Mouse (Mus musculus) hindbrain, embryonic 15.5 days (tissue): ENCODE measurements around the gene Sar1b. TPM values are rescaled to one million over a fixed set of nuclear protein-coding genes. Genes with fewer than 3 reads are reported as not detected.

Experiments
- ATAC-seq: fragments of 200-750 bp; cut with Nextera tagmentation; 2 replicates; pipeline ENCODE4 v1.8.0; 2017; ENCODE audit warnings: low read depth, moderate number of reproducible peaks, moderate TSS enrichment; ENCODE audit not compliant: low FRiP score
- H3K27ac ChIP-seq: fragments of 300-500 bp; sonication (generic); replicated peaks from 2 replicates; pipeline ENCODE4 v1.5.1; 2015; ENCODE audit warnings: mild to moderate bottlenecking, inconsistent platforms
- H3K27me3 ChIP-seq: fragments of 300-500 bp; sonication (generic); 2 replicates; pipeline ENCODE4 v1.6.1; 2015; ENCODE audit warnings: control low read depth, inconsistent platforms
- H3K36me3 ChIP-seq: fragments of 300-500 bp; sonication (generic); 2 replicates; pipeline ENCODE4 v1.6.1; 2015; ENCODE audit warnings: control low read depth, inconsistent platforms
- H3K4me1 ChIP-seq: fragments of 300-500 bp; sonication (generic); replicated peaks from 2 replicates; pipeline ENCODE4 v1.6.1; 2015; ENCODE audit warnings: control low read depth, inconsistent platforms
- H3K4me2 ChIP-seq: fragments of 300-500 bp; sonication (generic); 2 replicates; pipeline ENCODE4 v1.6.1; 2015; ENCODE audit warnings: moderate library complexity, mild to moderate bottlenecking, inconsistent platforms
- H3K4me3 ChIP-seq: fragments of 300-500 bp; sonication (generic); 2 replicates; pipeline ENCODE4 v1.5.1; 2015; ENCODE audit warnings: mild to moderate bottlenecking, inconsistent platforms
- H3K9ac ChIP-seq: fragments of 300-500 bp; sonication (generic); 2 replicates; pipeline ENCODE4 v1.6.1; 2015; ENCODE audit warnings: inconsistent platforms
- H3K9me3 ChIP-seq: fragments of 300-500 bp; sonication (generic); 2 replicates; pipeline ENCODE4 v1.6.1; 2016; ENCODE audit warnings: control low read depth, inconsistent platforms
- WGBS: fragments of 180-500 bp; shearing (Covaris S2); methylation state at CpG from one replicate; pipeline ENCODE4 v1.1.7; 2015; 5-methylcytosine and 5-hydroxymethylcytosine counted together
- polyA plus RNA-seq: library from polyadenylated mRNA; unstranded; fragments of >200 nt; fragmentation: Nextera tagmentation; extraction: Ambion mirVana; gene quantifications from 2 replicates; pipeline ENCODE4 v1.2.1, GENCODE M21; 2015

Gene Sar1b
- polyA plus RNA-seq, 1 experiment from 2014 or later = 196 TPM

- Histone ChIP-seq H3K4me2 (no peak overlapping the region), H3K27me3 (no peaks in the 10 kb centered on the region), H3K36me3 (no peaks in the 10 kb centered on the region), H3K9me3 (no peaks in the 10 kb centered on the region), H3K27ac (no peak overlapping the region), H3K9ac (no peak overlapping the region), H3K4me1 (no peaks in the 10 kb centered on the region; the same call in 1 of the 2 replicates), H3K4me3 (no peak overlapping the region)
- 39% methylated on average over 6 of the region's 6 CpGs for WGBS
- ATAC-seq = no peak; the same call in 1 of the 2 replicates
Observed at GRCm38 (mm10) chr11:51817756-51818155, 54.3 kb downstream of the Sar1b start.

GRCm38 (mm10) chr11:51818837-51819236 lies 55.4 kb downstream of the Sar1b start:
- H3K4me3 ChIP-seq = no peak overlapping the region
- H3K27me3 ChIP-seq = no peaks in the 10 kb centered on the region
- ATAC-seq = no peak
- WGBS = 93% methylated on average over 4 of the region's 4 CpGs
- no peak overlapping the region for H3K27ac ChIP-seq
- no peaks in the 10 kb centered on the region for H3K36me3 ChIP-seq
- H3K4me1 ChIP-seq = no peaks in the 10 kb centered on the region; the same call in 1 of the 2 replicates
- H3K4me2 ChIP-seq = no peak overlapping the region
- no peak overlapping the region for H3K9ac ChIP-seq
- H3K9me3 ChIP-seq = no peaks in the 10 kb centered on the region

- Histone ChIP-seq H3K9me3 (no peaks in the 10 kb centered on the region), H3K36me3 (no peaks in the 10 kb centered on the region), H3K27ac (no peak overlapping the region), H3K4me3 (no peak overlapping the region), H3K4me2 (no peak overlapping the region), H3K9ac (no peak overlapping the region), H3K4me1 (no peaks in the 10 kb centered on the region; the same call in 1 of the 2 replicates), H3K27me3 (no peaks in the 10 kb centered on the region)
- no peak for ATAC-seq
- WGBS = 72% methylated on average over 3 of the region's 3 CpGs
Observed at GRCm38 (mm10) chr11:51819964-51820363, 56.5 kb downstream of the Sar1b start.

GRCm38 (mm10) chr11:51820861-51821260 lies 57.4 kb downstream of the Sar1b start:
- H3K4me2 ChIP-seq = no peak overlapping the region
- H3K4me3 ChIP-seq = no peak overlapping the region
- H3K9ac ChIP-seq = no peak overlapping the region
- H3K36me3 ChIP-seq = no peaks in the 10 kb centered on the region
- WGBS = 41% methylated on average over 11 of the region's 11 CpGs
- H3K27ac ChIP-seq = no peak overlapping the region
- ATAC-seq = no peak
- H3K9me3 ChIP-seq = no peaks in the 10 kb centered on the region
- no peaks in the 10 kb centered on the region; the same call in 1 of the 2 replicates for H3K4me1 ChIP-seq
- no peaks in the 10 kb centered on the region for H3K27me3 ChIP-seq

- no peaks in the 10 kb centered on the region for H3K27me3 ChIP-seq
- H3K4me1 ChIP-seq = no peaks in the 10 kb centered on the region; the same call in 1 of the 2 replicates
- WGBS = 29% methylated on average over 4 of the region's 4 CpGs
- no peak overlapping the region for H3K4me3 ChIP-seq
- H3K9me3 ChIP-seq = no peaks in the 10 kb centered on the region
- H3K9ac ChIP-seq = no peak overlapping the region
- no peak overlapping the region for H3K4me2 ChIP-seq
- H3K27ac ChIP-seq = no peak overlapping the region
- ATAC-seq = no peak
- no peaks in the 10 kb centered on the region for H3K36me3 ChIP-seq
Observed at GRCm38 (mm10) chr11:51822736-51823135, 59.2 kb downstream of the Sar1b start.

- Histone ChIP-seq H3K9me3 (no peaks in the 10 kb centered on the region), H3K4me3 (no peak overlapping the region), H3K9ac (no peak overlapping the region), H3K4me1 (no peaks in the 10 kb centered on the region; the same call in 1 of the 2 replicates), H3K36me3 (no peaks in the 10 kb centered on the region), H3K27me3 (no peaks in the 10 kb centered on the region), H3K27ac (no peak overlapping the region), H3K4me2 (no peak overlapping the region)
- WGBS = 30% methylated on average over 11 of the region's 11 CpGs
- ATAC-seq = 0 out of 2 replicates have a peak, but pooled peaks have one; percentile 32
Observed at GRCm38 (mm10) chr11:51823271-51823670, 59.8 kb downstream of the Sar1b start.

GRCm38 (mm10) chr11:51823963-51824753 lies 60.7 kb downstream of the Sar1b start:
- Histone ChIP-seq H3K27ac (no peak overlapping the region), H3K9me3 (no peaks in the 10 kb centered on the region), H3K4me2 (no peak overlapping the region), H3K27me3 (no peaks in the 10 kb centered on the region), H3K4me3 (no peak overlapping the region), H3K36me3 (no peaks in the 10 kb centered on the region), H3K4me1 (no peaks in the 10 kb centered on the region; the same call in 1 of the 2 replicates), H3K9ac (no peak overlapping the region)
- whole genome bisulfite sequencing = 91% methylated on average over 3 of the region's 3 CpGs
- no peak for ATAC-seq

- Histone ChIP-seq H3K4me2 (no peak overlapping the region), H3K4me3 (no peak overlapping the region), H3K27me3 (no peaks in the 10 kb centered on the region), H3K9ac (no peak overlapping the region), H3K4me1 (no peaks in the 10 kb centered on the region; the same call in 1 of the 2 replicates), H3K27ac (no peak overlapping the region), H3K9me3 (no peaks in the 10 kb centered on the region), H3K36me3 (no peaks in the 10 kb centered on the region)
- ATAC-seq = no peak
- 92% methylated on average over 19 of the region's 19 CpGs for WGBS
Observed at GRCm38 (mm10) chr11:51824867-51825424, 61.5 kb downstream of the Sar1b start.

- Histone ChIP-seq H3K27me3 (no peaks in the 10 kb centered on the region), H3K9me3 (no peaks in the 10 kb centered on the region), H3K4me1 (peaks cover 8% of the 10 kb centered on the region), H3K4me2 (no peak overlapping the region), H3K36me3 (no peaks in the 10 kb centered on the region), H3K4me3 (no peak overlapping the region), H3K9ac (no peak overlapping the region), H3K27ac (no peak overlapping the region)
- 63% methylated on average over 4 of the region's 4 CpGs for WGBS
- ATAC-seq = peak; percentile 77
Observed at GRCm38 (mm10) chr11:51831962-51832909, 68.7 kb downstream of the Sar1b start.

- H3K4me3 ChIP-seq = no peak overlapping the region
- no peak overlapping the region for H3K9ac ChIP-seq
- no peak for ATAC-seq
- H3K36me3 ChIP-seq = no peaks in the 10 kb centered on the region
- no peak overlapping the region for H3K27ac ChIP-seq
- peaks cover 9% of the 10 kb centered on the region for H3K4me1 ChIP-seq
- H3K4me2 ChIP-seq = no peak overlapping the region
- H3K9me3 ChIP-seq = no peaks in the 10 kb centered on the region
- H3K27me3 ChIP-seq = no peaks in the 10 kb centered on the region
- 74% methylated on average over 5 of the region's 5 CpGs for WGBS
Observed at GRCm38 (mm10) chr11:51832992-51833391, 69.5 kb downstream of the Sar1b start.

- H3K4me2 ChIP-seq = no peak overlapping the region
- H3K27me3 ChIP-seq = no peaks in the 10 kb centered on the region
- no peaks in the 10 kb centered on the region for H3K9me3 ChIP-seq
- no peak for ATAC-seq
- H3K9ac ChIP-seq = no peak overlapping the region
- WGBS = 89% methylated on average over 10 of the region's 10 CpGs
- no peak overlapping the region for H3K27ac ChIP-seq
- no peaks in the 10 kb centered on the region for H3K36me3 ChIP-seq
- no peak overlapping the region for H3K4me3 ChIP-seq
- H3K4me1 ChIP-seq = peaks cover 9% of the 10 kb centered on the region
Observed at GRCm38 (mm10) chr11:51833393-51834066, 70.0 kb downstream of the Sar1b start.
